Mouse (Mus musculus): ENCODE results near the gene Nr2f1. TPM values are rescaled to one million over a fixed set of nuclear protein-coding genes. Genes with fewer than 3 reads are reported as not detected.
A peak's percentile ranks its signal among the peaks of the same experiment; 100 is the strongest.

Nr2f1 gene
- polyA plus RNA-seq, 1 experiment from 2014 or later, result 4.1 TPM

- Histone ChIP-seq H3K9me3 (no peaks in the 10 kb centered on the region), H3K9ac (peak overlapping the region; percentile 93), H3K36me3 (0 out of 2 replicates have a peak, but pooled peaks cover 5% of the 10 kb centered on the region), H3K4me1 (peaks cover 26% of the 10 kb centered on the region), H3K27me3 (replicated peaks) (peaks cover 41% of the 10 kb centered on the region), H3K27ac (replicated peaks) (peak overlapping the region; percentile 96), H3K4me2 (peak overlapping the region; percentile 91), H3K4me3 (peak overlapping the region; percentile 83)
- ATAC-seq (ENCODE audit: extremely low read depth, insufficient number of reproducible peaks, low FRiP score, low TSS enrichment), result 0 out of 2 replicates have a peak, but pooled peaks have one; percentile 10
- under 1% methylated on average over 29 of the region's 63 CpGs for WGBS
These were observed 1.1 kb downstream of the Nr2f1 start for GRCm38 (mm10) chr13:78198391-78198870.

- H3K4me2 ChIP-seq, result peak overlapping the region; percentile 91
- H3K9me3 ChIP-seq, result no peaks in the 10 kb centered on the region
- peaks cover 26% of the 10 kb centered on the region for H3K4me1 ChIP-seq
- peak overlapping the region; percentile 96 for H3K27ac ChIP-seq (replicated peaks)
- ATAC-seq (ENCODE audit: extremely low read depth, insufficient number of reproducible peaks, low FRiP score, low TSS enrichment), result no peak
- peaks cover 46% of the 10 kb centered on the region for H3K27me3 ChIP-seq (replicated peaks)
- H3K9ac ChIP-seq, result peak overlapping the region; percentile 93
- WGBS, result under 1% methylated on average over 28 of the region's 33 CpGs
- peak overlapping the region; percentile 83 for H3K4me3 ChIP-seq
- 0 out of 2 replicates have a peak, but pooled peaks cover 5% of the 10 kb centered on the region for H3K36me3 ChIP-seq
These were observed 1.7 kb downstream of the Nr2f1 start for GRCm38 (mm10) chr13:78197819-78198390.

- Histone ChIP-seq H3K9me3 (no peaks in the 10 kb centered on the region), H3K36me3 (0 out of 2 replicates have a peak, but pooled peaks cover 5% of the 10 kb centered on the region), H3K27me3 (replicated peaks) (peaks cover 51% of the 10 kb centered on the region), H3K4me1 (peaks cover 26% of the 10 kb centered on the region), H3K9ac (peak overlapping the region; percentile 93), H3K4me2 (peak overlapping the region; percentile 91), H3K27ac (replicated peaks) (peak overlapping the region; percentile 96), H3K4me3 (peak overlapping the region; percentile 83)
- no peak for ATAC-seq (ENCODE audit: extremely low read depth, insufficient number of reproducible peaks, low FRiP score, low TSS enrichment)
- 3% methylated on average over 9 of the region's 9 CpGs for WGBS
These were observed 2.2 kb downstream of the Nr2f1 start for GRCm38 (mm10) chr13:78197286-78197818.

GRCm38 (mm10) chr13:78196236-78196796, 3.2 kb downstream of the Nr2f1 start:
- Histone ChIP-seq H3K27me3 (replicated peaks) (peaks cover 62% of the 10 kb centered on the region), H3K27ac (replicated peaks) (no peak overlapping the region), H3K4me1 (peaks cover 20% of the 10 kb centered on the region), H3K4me2 (peak overlapping the region; percentile 72), H3K9ac (peak overlapping the region; percentile 60), H3K4me3 (peak overlapping the region; percentile 83), H3K36me3 (0 out of 2 replicates have a peak, but pooled peaks cover 5% of the 10 kb centered on the region), H3K9me3 (no peaks in the 10 kb centered on the region)
- no peak for ATAC-seq (ENCODE audit: extremely low read depth, insufficient number of reproducible peaks, low FRiP score, low TSS enrichment)
- WGBS, result 46% methylated on average over 7 of the region's 7 CpGs

DNA sequence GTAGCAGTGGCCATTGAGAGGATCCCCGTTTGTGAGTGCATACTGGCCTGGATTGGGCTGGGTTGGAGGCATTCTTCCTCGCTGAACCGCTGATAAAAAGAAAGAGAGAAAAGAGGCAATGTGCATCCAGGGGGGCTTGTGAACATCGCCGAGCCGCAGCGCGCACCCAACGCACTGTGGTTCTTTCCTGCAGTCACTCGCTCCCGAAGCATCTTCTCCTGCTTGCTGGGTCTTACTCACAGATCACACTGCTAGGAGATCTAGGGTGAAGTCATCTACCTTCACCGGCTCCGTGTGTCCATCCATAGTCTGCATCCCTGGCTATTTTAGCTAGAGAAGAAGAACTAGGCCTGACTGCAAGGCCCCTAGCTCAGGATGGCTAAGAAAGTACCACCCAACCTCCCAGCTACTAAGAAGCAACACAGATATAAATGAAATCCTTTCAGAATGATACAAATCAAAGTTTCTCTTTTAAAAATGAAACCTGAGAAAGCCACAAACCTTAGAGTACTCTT, 3.9 kb downstream of the Nr2f1 start:
- WGBS, result 13% methylated on average over 13 of the region's 13 CpGs
- Histone ChIP-seq H3K27me3 (replicated peaks) (peaks cover 68% of the 10 kb centered on the region), H3K36me3 (0 out of 2 replicates have a peak, but pooled peaks cover 5% of the 10 kb centered on the region), H3K4me1 (peaks cover 20% of the 10 kb centered on the region), H3K4me2 (peak overlapping the region; percentile 72), H3K9ac (peak overlapping the region; percentile 82), H3K27ac (replicated peaks) (peak overlapping the region; percentile 36), H3K9me3 (no peaks in the 10 kb centered on the region), H3K4me3 (peak overlapping the region; percentile 83)
- no peak for ATAC-seq (ENCODE audit: extremely low read depth, insufficient number of reproducible peaks, low FRiP score, low TSS enrichment)

DNA sequence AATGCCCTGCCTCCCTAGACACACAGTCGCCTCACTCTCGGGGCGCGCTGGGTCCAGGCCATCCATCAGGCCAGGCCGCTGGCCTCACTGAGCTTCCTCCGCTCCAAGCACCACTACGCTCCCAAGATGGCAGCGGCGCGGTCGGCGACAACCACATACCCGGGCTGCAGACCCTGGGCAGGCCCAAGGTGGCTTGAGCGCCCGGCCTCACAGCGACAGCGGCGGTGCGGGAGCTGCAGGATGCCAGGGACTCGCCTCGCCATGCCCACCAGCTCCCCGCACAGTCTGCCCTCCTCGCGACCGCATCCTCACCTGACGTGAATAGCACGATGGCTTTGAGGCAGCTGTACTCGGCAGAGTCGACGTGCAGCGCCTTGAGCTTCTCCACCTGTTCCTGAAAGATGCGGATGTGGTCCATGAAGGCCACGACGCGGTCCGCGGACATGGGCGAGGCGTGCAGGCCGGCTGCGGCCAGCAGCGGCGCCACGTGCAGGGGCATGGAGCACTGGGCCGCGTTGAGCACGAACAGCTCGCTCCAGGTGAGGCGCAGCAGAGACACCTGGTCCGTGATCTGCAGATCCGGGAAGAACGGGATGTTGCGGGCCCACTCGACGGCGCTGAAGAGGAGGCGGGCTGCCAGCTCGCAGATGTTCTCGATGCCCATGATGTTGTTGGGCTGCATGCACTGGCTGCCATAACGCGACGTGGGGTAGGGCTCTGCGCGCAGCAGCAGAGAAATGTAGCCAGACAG, 4.5 kb downstream of the Nr2f1 start:
- H3K9ac ChIP-seq, result peak overlapping the region; percentile 82
- peak overlapping the region; percentile 72 for H3K4me2 ChIP-seq
- WGBS, result 6% methylated on average over 64 of the region's 64 CpGs
- H3K9me3 ChIP-seq, result no peaks in the 10 kb centered on the region
- peaks cover 71% of the 10 kb centered on the region for H3K27me3 ChIP-seq (replicated peaks)
- H3K27ac ChIP-seq (replicated peaks), result peak overlapping the region; percentile 36
- H3K4me3 ChIP-seq, result peak overlapping the region; percentile 83
- H3K36me3 ChIP-seq, result 0 out of 2 replicates have a peak, but pooled peaks cover 5% of the 10 kb centered on the region
- peaks cover 18% of the 10 kb centered on the region for H3K4me1 ChIP-seq
- no peak for ATAC-seq (ENCODE audit: extremely low read depth, insufficient number of reproducible peaks, low FRiP score, low TSS enrichment)

DNA sequence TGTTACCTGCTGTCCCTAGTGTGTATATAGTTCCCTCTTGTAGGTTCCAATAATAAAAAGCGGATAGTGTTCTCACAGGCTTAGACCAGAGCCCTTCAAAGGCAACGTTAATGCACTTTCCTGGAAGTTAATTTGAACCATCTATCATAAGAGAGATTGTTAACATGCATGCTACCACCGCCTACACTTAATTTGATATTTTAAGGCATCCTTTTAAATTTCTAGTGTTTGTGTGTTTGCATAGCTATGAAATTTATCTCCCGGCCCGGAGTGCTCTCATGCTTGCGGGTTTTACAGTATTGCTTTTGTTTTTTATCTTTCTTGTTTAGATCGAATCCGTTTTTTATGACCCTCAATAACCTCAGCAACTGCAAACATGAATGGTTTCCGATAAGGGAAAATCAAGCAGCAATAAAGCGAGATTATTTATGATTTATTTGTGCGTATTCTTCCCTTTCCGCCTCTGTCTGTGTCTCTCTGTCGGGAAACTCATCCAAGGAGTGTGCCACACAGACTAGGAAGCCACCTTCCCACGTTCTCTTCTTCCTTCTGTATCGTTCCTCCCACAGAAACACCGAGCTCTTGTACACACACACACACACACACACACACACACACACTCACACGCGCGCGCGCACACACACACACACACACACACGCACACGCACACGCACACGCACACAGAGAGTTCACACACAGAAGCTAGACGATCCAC, 5.3 kb downstream of the Nr2f1 start:
- peaks cover 18% of the 10 kb centered on the region for H3K4me1 ChIP-seq
- ATAC-seq (ENCODE audit: extremely low read depth, insufficient number of reproducible peaks, low FRiP score, low TSS enrichment), result no peak
- H3K9me3 ChIP-seq, result no peaks in the 10 kb centered on the region
- H3K36me3 ChIP-seq, result 0 out of 2 replicates have a peak, but pooled peaks cover 8% of the 10 kb centered on the region
- peak overlapping the region; percentile 82 for H3K9ac ChIP-seq
- peaks cover 78% of the 10 kb centered on the region for H3K27me3 ChIP-seq (replicated peaks)
- H3K4me3 ChIP-seq, result peak overlapping the region; percentile 83
- H3K4me2 ChIP-seq, result peak overlapping the region; percentile 72
- WGBS, result 25% methylated on average over 26 of the region's 26 CpGs
- H3K27ac ChIP-seq (replicated peaks), result no peak overlapping the region

- H3K4me1 ChIP-seq, result peaks cover 18% of the 10 kb centered on the region
- 0 out of 2 replicates have a peak, but pooled peaks cover 8% of the 10 kb centered on the region for H3K36me3 ChIP-seq
- H3K9ac ChIP-seq, result peak overlapping the region; percentile 38; the same call in 1 of the 2 replicates
- no peak overlapping the region for H3K27ac ChIP-seq (replicated peaks)
- peak overlapping the region; percentile 72 for H3K4me2 ChIP-seq
- H3K27me3 ChIP-seq (replicated peaks), result peaks cover 85% of the 10 kb centered on the region
- no peaks in the 10 kb centered on the region for H3K9me3 ChIP-seq
- ATAC-seq (ENCODE audit: extremely low read depth, insufficient number of reproducible peaks, low FRiP score, low TSS enrichment), result no peak
- peak overlapping the region; percentile 83 for H3K4me3 ChIP-seq
- WGBS, result 52% methylated on average over 4 of the region's 4 CpGs
These were observed 6.3 kb downstream of the Nr2f1 start for GRCm38 (mm10) chr13:78193211-78193610.

GRCm38 (mm10) chr13:78189586-78189985, 10.0 kb downstream of the Nr2f1 start:
- H3K4me3 ChIP-seq, result no peak overlapping the region
- H3K27ac ChIP-seq (replicated peaks), result no peak overlapping the region
- 0 out of 2 replicates have a peak, but pooled peaks cover 3% of the 10 kb centered on the region for H3K36me3 ChIP-seq
- H3K9ac ChIP-seq, result no peak overlapping the region
- ATAC-seq (ENCODE audit: extremely low read depth, insufficient number of reproducible peaks, low FRiP score, low TSS enrichment), result no peak
- H3K4me2 ChIP-seq, result no peak overlapping the region
- peaks cover 96% of the 10 kb centered on the region for H3K27me3 ChIP-seq (replicated peaks)
- 41% methylated on average over 10 of the region's 10 CpGs for WGBS
- no peaks in the 10 kb centered on the region for H3K4me1 ChIP-seq
- no peaks in the 10 kb centered on the region for H3K9me3 ChIP-seq

DNA sequence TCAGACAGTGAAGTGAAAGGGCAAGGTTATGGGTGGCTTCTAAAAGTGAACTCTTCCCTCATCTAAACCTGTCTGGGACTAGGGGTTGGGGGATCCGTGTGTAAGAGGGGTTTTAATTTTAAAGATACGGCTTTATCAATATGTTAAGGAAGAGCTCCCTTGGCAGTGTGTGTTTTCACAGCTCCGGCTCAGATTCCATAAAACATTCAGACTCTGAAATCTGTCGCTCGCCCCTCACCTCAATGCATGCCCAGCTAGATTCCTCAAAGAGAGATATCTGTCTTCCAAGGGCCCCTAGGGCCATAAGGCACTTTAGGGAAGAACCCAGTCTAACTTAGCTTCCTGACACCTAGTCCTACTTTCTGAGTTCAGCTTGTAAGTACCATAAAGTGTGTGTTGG, 11.7 kb downstream of the Nr2f1 start:
- H3K27me3 ChIP-seq (replicated peaks), result peaks cover 96% of the 10 kb centered on the region
- H3K4me2 ChIP-seq, result no peak overlapping the region
- no peaks in the 10 kb centered on the region for H3K9me3 ChIP-seq
- no peak overlapping the region for H3K4me3 ChIP-seq
- H3K4me1 ChIP-seq, result no peaks in the 10 kb centered on the region
- H3K9ac ChIP-seq, result no peak overlapping the region
- ATAC-seq (ENCODE audit: extremely low read depth, insufficient number of reproducible peaks, low FRiP score, low TSS enrichment), result no peak
- 0 out of 2 replicates have a peak, but pooled peaks cover 3% of the 10 kb centered on the region for H3K36me3 ChIP-seq
- H3K27ac ChIP-seq (replicated peaks), result no peak overlapping the region
- WGBS, result 40% methylated on average over 5 of the region's 5 CpGs

All from heart, embryonic 13.5 days (tissue).